Mouse (Mus musculus) B cell, adult 2 months (primary cell): ENCODE results near the gene Ano1.
A peak's percentile ranks its signal among the peaks of the same experiment; 100 is the strongest.

Source experiments
- DNase-seq, 2 experiments: peaks; one replicate each; pipeline ENCODE4 v3.0.0; 2022

Gene Ano1

DNA sequence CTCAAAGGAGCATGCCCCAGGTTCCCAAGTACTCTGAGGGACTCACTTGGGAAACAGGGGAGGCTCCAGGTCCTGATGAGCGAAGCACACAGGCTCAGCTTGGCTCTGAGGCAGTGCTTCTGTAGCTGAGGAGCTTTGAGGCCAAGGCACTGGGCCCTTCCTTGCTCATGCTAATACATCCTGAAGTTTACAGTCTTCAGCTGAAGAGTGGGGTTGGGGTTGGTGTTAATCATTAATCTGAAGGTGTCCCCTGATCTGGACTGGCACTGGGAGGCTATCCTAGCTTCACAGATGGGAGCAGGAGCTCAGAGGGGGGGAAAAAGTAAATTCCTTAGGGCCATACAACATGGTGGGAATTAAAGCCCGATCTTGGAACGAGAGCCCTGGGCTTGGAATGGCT lies 117.3 kb downstream of the Ano1 start:
- no peak for DNase-seq

GRCm38 (mm10) chr7:144632321-144632720 lies 119.5 kb downstream of the Ano1 start:
- DNase-seq: no peak

DNA sequence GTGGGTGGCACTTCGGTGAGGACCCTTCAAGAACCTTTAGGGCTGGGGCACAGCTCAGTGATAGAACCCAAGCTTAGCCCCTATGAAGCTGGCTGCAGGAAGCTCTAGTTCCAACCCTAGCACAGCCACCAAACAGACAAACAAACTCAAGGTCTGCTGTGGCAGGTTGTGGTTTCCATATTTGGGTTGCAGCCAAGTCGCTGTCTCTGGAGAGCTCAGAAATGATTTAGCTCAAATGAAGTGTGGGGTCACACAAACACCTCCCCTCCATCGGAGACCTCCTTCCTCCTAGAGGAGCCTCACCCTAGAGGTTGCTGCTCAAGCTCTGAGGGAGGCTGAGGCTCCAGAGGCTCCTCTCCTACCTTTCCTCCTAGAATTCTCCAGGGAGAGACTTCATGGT lies 121.2 kb downstream of the Ano1 start:
- no peak for DNase-seq

GRCm38 (mm10) chr7:144628334-144628915 lies 123.3 kb downstream of the Ano1 start:
- no peak for DNase-seq

GRCm38 (mm10) chr7:144627606-144628333 lies 124.0 kb downstream of the Ano1 start:
- no peak for DNase-seq

GRCm38 (mm10) chr7:144626042-144626441 lies 125.7 kb downstream of the Ano1 start:
- no peak for DNase-seq

- no peak for DNase-seq
These were observed 130.8 kb downstream of the Ano1 start for GRCm38 (mm10) chr7:144620721-144621681.

DNA sequence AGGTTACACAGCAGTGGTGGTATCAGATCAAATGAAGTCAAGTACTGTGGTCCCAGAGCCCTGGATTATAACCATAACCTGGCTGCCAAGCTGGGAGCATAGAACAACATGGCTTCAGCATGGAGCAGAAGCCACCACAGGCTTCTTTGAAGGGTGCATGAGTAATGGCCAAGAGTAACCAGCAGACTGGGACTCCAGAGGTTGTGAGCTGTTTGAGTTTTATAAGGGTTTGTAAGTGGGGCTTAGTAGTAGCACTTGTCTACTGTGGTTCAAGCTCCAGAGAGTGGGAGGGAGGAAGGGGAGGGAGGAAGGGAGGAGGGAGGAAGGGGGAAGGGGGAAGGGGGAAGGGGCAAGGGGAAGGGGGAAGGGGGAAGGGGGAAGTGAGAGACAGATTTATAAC lies 131.5 kb downstream of the Ano1 start:
- DNase-seq: no peak

- no peak for DNase-seq
These were observed 136.4 kb downstream of the Ano1 start for GRCm38 (mm10) chr7:144615343-144615742.

- no peak for DNase-seq
These were observed 138.9 kb downstream of the Ano1 start for GRCm38 (mm10) chr7:144612829-144613228.

- DNase-seq: no peak
These were observed 139.4 kb downstream of the Ano1 start for GRCm38 (mm10) chr7:144612351-144612750.

GRCm38 (mm10) chr7:144611595-144611994 lies 140.2 kb downstream of the Ano1 start:
- DNase-seq: no peak

- no peak for DNase-seq
These were observed 142.2 kb downstream of the Ano1 start for GRCm38 (mm10) chr7:144609568-144609967.

- peak in 1 of 2 experiments; percentile 6 for DNase-seq
These were observed 143.9 kb downstream of the Ano1 start for GRCm38 (mm10) chr7:144607862-144608261.

- no peak for DNase-seq
These were observed 147.0 kb downstream of the Ano1 start for GRCm38 (mm10) chr7:144604735-144605134.

GRCm38 (mm10) chr7:144604291-144604690 lies 147.5 kb downstream of the Ano1 start:
- no peak for DNase-seq

DNA sequence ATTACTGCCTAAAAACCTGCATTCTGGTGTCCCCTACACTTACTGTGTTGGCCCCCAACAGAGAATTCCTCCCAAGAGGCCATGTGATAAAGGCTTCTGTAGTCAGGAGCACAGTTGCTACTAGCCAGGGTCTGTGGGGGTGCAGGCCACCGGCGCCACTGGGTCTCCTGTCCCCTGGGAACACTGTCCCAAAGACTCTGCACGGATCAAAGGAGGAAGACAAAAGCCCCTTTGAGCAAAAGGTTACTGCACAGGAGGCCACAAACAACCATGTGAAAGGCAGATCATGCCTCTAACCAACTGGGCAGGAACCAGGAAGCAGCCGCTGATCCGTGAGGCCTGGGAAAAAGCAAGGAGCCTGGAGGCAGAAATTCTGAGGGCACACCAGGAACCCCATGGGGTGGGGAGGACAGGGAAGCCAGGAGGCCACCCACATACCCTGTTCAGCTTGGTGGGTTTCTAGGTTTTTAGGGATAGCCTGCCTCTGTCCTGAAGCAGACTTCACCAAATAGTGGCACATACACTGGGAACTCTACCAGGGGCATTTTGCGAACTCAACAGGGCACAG lies 151.4 kb downstream of the Ano1 start:
- DNase-seq: no peak

GRCm38 (mm10) chr7:144589508-144589907 lies 162.3 kb downstream of the Ano1 start:
- no peak for DNase-seq

- DNase-seq: no peak
These were observed 164.5 kb downstream of the Ano1 start for GRCm38 (mm10) chr7:144587291-144587690.

- DNase-seq: peak; percentile 59 to 64
These were observed 166.1 kb downstream of the Ano1 start for GRCm38 (mm10) chr7:144585648-144586047.

GRCm38 (mm10) chr7:144583619-144584018 lies 168.2 kb downstream of the Ano1 start:
- DNase-seq: peak; percentile 69 to 76

GRCm38 (mm10) chr7:144582284-144582980 lies 169.3 kb downstream of the Ano1 start, which contains the start of gene Fadd:
Gene Fadd, minus strand, starts transcription at chr7:144582463.
- peak; percentile 96 for DNase-seq
